Mouse (Mus musculus): ENCODE data around the gene Ppp1r21.

The Ppp1r21 gene

GRCm38 (mm10) chr17:88530236-88530619 is 310 bp downstream of the Ppp1r21 start:
- DNase-seq (ENCODE audit: low spot score) = no peak

- no peak for DNase-seq (ENCODE audit: low spot score)
These were observed 749 bp downstream of the Ppp1r21 start for GRCm38 (mm10) chr17:88530667-88531066.

- no peak for DNase-seq (ENCODE audit: low spot score)
These were observed 1.3 kb downstream of the Ppp1r21 start for GRCm38 (mm10) chr17:88531176-88531575.

GRCm38 (mm10) chr17:88537842-88538430 is 8.0 kb downstream of the Ppp1r21 start:
- DNase-seq (ENCODE audit: low spot score) = no peak

- no peak for DNase-seq (ENCODE audit: low spot score)
These were observed 13.0 kb downstream of the Ppp1r21 start for GRCm38 (mm10) chr17:88542771-88543416.

GRCm38 (mm10) chr17:88543417-88543782 is 13.5 kb downstream of the Ppp1r21 start:
- DNase-seq (ENCODE audit: low spot score) = no peak

GRCm38 (mm10) chr17:88545217-88545784 is 15.4 kb downstream of the Ppp1r21 start:
- no peak for DNase-seq (ENCODE audit: low spot score)

- no peak for DNase-seq (ENCODE audit: low spot score)
These were observed 16.8 kb downstream of the Ppp1r21 start for GRCm38 (mm10) chr17:88546745-88547144.

GRCm38 (mm10) chr17:88549411-88550191 is 19.7 kb downstream of the Ppp1r21 start:
- DNase-seq (ENCODE audit: low spot score) = no peak

GRCm38 (mm10) chr17:88550351-88550750 is 20.4 kb downstream of the Ppp1r21 start:
- DNase-seq (ENCODE audit: low spot score) = no peak

GRCm38 (mm10) chr17:88550981-88551940 is 21.3 kb downstream of the Ppp1r21 start:
- peak; percentile 30 for DNase-seq (ENCODE audit: low spot score)

GRCm38 (mm10) chr17:88552556-88552955 is 22.6 kb downstream of the Ppp1r21 start:
- no peak for DNase-seq (ENCODE audit: low spot score)

GRCm38 (mm10) chr17:88553001-88553449 is 23.1 kb downstream of the Ppp1r21 start:
- DNase-seq (ENCODE audit: low spot score) = no peak

GRCm38 (mm10) chr17:88553473-88554087 is 23.7 kb downstream of the Ppp1r21 start:
- no peak for DNase-seq (ENCODE audit: low spot score)

- no peak for DNase-seq (ENCODE audit: low spot score)
These were observed 26.3 kb downstream of the Ppp1r21 start for GRCm38 (mm10) chr17:88556176-88556575.

GRCm38 (mm10) chr17:88556688-88557087 is 26.8 kb downstream of the Ppp1r21 start:
- no peak for DNase-seq (ENCODE audit: low spot score)

GRCm38 (mm10) chr17:88558168-88558842 is 28.4 kb downstream of the Ppp1r21 start:
- peak; percentile 83 for DNase-seq (ENCODE audit: low spot score)

GRCm38 (mm10) chr17:88563611-88564010 is 33.7 kb downstream of the Ppp1r21 start:
- peak; percentile 29 for DNase-seq (ENCODE audit: low spot score)

- no peak for DNase-seq (ENCODE audit: low spot score)
These were observed 40.1 kb downstream of the Ppp1r21 start for GRCm38 (mm10) chr17:88569807-88570540.

GRCm38 (mm10) chr17:88570784-88571183 is 40.9 kb downstream of the Ppp1r21 start:
- DNase-seq (ENCODE audit: low spot score) = no peak
